Mouse (Mus musculus): ENCODE results near the gene Mdga2. TPM values are rescaled to one million over a fixed set of nuclear protein-coding genes. Genes with fewer than 3 reads are reported as not detected.

The Mdga2 gene
- polyA plus RNA-seq, 1 experiment, result 0.10 TPM

DNA sequence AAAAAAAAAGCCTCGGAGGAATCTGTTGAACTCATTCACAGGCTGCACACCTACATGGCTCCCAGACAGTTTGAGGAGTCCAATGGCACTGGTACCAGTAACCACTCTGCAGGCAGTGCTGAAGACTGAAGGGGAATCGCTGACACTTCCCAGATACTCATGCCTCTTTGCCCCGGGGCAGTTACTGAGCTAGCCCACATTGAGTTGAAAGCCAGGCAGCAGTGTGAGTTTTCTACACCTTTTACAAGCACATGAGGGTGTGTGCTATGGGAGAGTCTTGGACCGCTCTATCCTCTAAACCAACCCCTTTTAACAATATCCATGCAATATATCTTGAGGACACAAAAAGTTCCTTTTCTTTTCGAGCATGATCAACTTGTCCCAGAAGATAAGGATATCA lies 2.8 kb downstream of the Mdga2 start:
- TF ChIP-seq POLR2A (IDR thresholded peaks at IDR 0.05; ENCODE audit: low read depth, low read length) (no peak), CTCF (IDR thresholded peaks at IDR 0.05; ENCODE audit: extremely low read depth, insufficient read length, insufficient replicate concordance, low read depth, low read length) (no peak)
- 33% methylated on average over 5 of the region's 5 CpGs for WGBS
- Histone ChIP-seq H3K36me3 (ENCODE audit: control insufficient read depth, insufficient read depth, low read length) (no peaks in the 10 kb centered on the region), H3K27me3 (ENCODE audit: control insufficient read depth, insufficient read depth, low read length) (peaks cover 16% of the 10 kb centered on the region), H3K4me3 (ENCODE audit: low read depth, low read length) (no peak overlapping the region), H3K4me1 (ENCODE audit: control insufficient read depth, insufficient read depth, insufficient read length, low read length) (peaks cover 5% of the 10 kb centered on the region; the same call in 1 of the 2 replicates), H3K27ac (ENCODE audit: insufficient read depth, low read depth, low read length) (no peak overlapping the region)

DNA sequence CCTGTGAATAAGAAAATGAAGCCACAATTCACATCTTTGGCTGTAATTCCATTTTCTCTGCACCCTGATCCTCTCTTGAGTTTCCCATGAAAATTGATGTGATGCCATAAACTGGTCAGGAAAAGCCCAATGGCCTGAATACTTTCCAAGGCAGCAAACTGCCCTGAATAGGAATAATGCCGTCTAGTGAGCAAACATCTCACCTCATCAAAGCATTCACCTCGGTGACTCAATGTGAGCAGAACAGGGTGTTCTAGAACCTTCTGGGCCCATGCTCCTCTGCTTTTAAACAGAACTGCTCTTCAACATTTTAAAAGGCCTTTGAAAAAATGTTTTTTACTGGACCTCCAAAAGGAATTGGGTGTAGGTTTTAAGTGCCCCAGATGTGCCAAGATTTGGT lies 9.5 kb downstream of the Mdga2 start:
- Histone ChIP-seq H3K4me3 (ENCODE audit: low read depth, low read length) (no peak overlapping the region), H3K27ac (ENCODE audit: insufficient read depth, low read depth, low read length) (no peak overlapping the region), H3K36me3 (ENCODE audit: control insufficient read depth, insufficient read depth, low read length) (no peaks in the 10 kb centered on the region), H3K27me3 (ENCODE audit: control insufficient read depth, insufficient read depth, low read length) (no peaks in the 10 kb centered on the region), H3K4me1 (ENCODE audit: control insufficient read depth, insufficient read depth, insufficient read length, low read length) (no peaks in the 10 kb centered on the region)
- 49% methylated on average over 2 of the region's 2 CpGs for WGBS
- TF ChIP-seq POLR2A (IDR thresholded peaks at IDR 0.05; ENCODE audit: low read depth, low read length) (no peak), CTCF (IDR thresholded peaks at IDR 0.05; ENCODE audit: extremely low read depth, insufficient read length, insufficient replicate concordance, low read depth, low read length) (no peak)

DNA sequence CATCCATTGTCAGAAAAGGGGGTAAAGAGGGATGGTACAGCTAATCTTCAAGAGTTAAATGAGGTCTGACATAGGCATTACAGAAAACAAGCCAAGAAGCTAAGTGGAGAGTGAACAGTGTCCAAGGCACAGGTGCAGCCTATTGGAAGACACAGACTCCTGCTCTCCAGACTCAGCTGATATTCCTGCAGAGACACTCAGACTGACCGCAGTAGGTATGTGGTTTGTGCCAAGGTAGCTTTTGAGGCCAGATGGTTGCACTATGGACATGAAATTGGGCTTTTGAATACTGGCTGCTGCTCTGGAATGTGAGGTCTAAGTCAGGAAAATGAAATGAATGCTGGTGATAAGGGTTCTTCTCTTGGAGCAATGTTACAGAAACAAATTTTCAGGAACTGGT lies 44.2 kb downstream of the Mdga2 start:
- no peaks in the 10 kb centered on the region for H3K27me3 ChIP-seq (ENCODE audit: control insufficient read depth, insufficient read depth, low read length)
- WGBS, result 86% methylated on average over 1 of the region's 1 CpGs
- no peak for TF ChIP-seq CTCF (IDR thresholded peaks at IDR 0.05; ENCODE audit: extremely low read depth, insufficient read length, insufficient replicate concordance, low read depth, low read length)
- no peak for TF ChIP-seq POLR2A (IDR thresholded peaks at IDR 0.05; ENCODE audit: low read depth, low read length)
- no peaks in the 10 kb centered on the region for H3K4me1 ChIP-seq (ENCODE audit: control insufficient read depth, insufficient read depth, insufficient read length, low read length)
- H3K4me3 ChIP-seq (ENCODE audit: low read depth, low read length), result no peak overlapping the region
- H3K36me3 ChIP-seq (ENCODE audit: control insufficient read depth, insufficient read depth, low read length), result no peaks in the 10 kb centered on the region
- no peak overlapping the region for H3K27ac ChIP-seq (ENCODE audit: insufficient read depth, low read depth, low read length)

DNA sequence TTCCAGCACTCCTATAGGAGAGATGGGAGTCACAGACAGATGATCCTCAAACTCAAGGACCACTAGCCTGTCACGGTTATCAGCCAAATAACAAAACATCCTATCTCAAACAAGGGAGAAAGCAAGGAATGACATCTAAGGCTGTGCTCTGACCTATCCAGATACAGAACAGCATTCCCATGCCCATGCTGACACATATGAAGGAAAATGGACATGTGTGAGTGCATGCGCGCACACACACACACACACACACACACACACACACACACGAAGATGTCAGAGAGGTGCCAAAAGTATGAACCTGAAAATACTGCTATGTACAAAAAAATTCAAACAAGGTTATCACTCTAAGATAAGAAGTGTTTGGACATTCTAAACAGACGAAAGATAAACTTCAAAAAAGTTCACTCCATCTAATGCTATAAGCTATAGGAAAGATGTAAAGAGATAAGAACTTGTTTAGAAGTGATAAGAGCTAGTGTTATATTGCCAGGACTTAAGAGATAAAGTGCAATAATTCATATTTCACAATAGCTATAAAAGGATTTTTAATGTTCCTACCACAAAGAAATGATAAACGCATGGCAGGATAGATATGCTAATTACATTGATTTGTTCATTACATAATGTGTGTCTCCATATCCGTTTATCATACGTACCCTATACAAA lies 65.6 kb downstream of the Mdga2 start:
- TF ChIP-seq CTCF (IDR thresholded peaks at IDR 0.05; ENCODE audit: extremely low read depth, insufficient read length, insufficient replicate concordance, low read depth, low read length), result no peak
- no peak for TF ChIP-seq POLR2A (IDR thresholded peaks at IDR 0.05; ENCODE audit: low read depth, low read length)
- no peak overlapping the region for H3K27ac ChIP-seq (ENCODE audit: insufficient read depth, low read depth, low read length)

DNA sequence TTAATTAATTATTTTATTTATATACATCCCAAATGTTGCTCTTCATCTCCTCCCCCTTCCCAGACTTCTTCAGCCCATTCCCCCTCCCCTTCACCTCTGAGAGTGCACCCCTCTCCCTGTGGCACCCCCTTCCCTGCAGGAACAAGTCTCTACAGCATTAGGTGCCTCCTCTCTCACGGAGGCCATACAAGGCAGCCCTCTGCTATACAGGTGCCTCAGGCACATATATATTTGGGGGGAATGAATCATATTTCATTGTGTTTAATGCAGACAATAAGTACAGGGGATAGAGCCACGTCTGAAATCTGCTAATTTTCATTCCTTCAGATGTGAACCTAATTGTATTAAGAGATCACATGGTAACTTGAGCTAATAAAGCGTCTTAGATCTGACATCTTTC lies 69.3 kb downstream of the Mdga2 start:
- no peak overlapping the region for H3K27ac ChIP-seq (ENCODE audit: insufficient read depth, low read depth, low read length)
- TF ChIP-seq POLR2A (IDR thresholded peaks at IDR 0.05; ENCODE audit: low read depth, low read length) (no peak), CTCF (IDR thresholded peaks at IDR 0.05; ENCODE audit: extremely low read depth, insufficient read length, insufficient replicate concordance, low read depth, low read length) (no peak)
- no peaks in the 10 kb centered on the region for H3K4me1 ChIP-seq (ENCODE audit: control insufficient read depth, insufficient read depth, insufficient read length, low read length)
- no peaks in the 10 kb centered on the region for H3K27me3 ChIP-seq (ENCODE audit: control insufficient read depth, insufficient read depth, low read length)
- WGBS, result 55% methylated on average over 3 of the region's 3 CpGs
- no peak overlapping the region for H3K4me3 ChIP-seq (ENCODE audit: low read depth, low read length)
- no peaks in the 10 kb centered on the region for H3K36me3 ChIP-seq (ENCODE audit: control insufficient read depth, insufficient read depth, low read length)

More for the DNA sequence above, 65.6 kb downstream of the Mdga2 start:
- WGBS, result 44% methylated on average over 8 of the region's 8 CpGs
- Histone ChIP-seq H3K27me3 (ENCODE audit: control insufficient read depth, insufficient read depth, low read length) (no peaks in the 10 kb centered on the region), H3K36me3 (ENCODE audit: control insufficient read depth, insufficient read depth, low read length) (no peaks in the 10 kb centered on the region), H3K4me1 (ENCODE audit: control insufficient read depth, insufficient read depth, insufficient read length, low read length) (no peaks in the 10 kb centered on the region), H3K4me3 (ENCODE audit: low read depth, low read length) (no peak overlapping the region)

DNA sequence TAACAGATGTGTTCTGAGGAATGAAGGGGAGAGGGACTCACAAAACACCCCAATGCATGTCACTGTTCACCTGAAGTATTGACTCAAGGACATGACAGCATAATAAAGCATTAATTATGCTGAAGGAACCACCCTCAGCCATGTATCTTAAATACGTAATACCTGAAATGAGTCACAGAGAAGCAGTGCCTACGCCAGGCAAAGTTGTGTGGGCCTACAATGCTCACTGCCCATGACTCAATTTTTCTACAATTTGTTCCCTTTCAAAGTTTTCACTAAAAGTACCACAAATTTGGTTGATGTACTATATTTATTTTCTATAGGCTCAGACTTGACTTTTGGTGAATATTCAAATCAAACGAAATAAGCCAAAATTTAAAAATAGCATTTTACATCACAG lies 80.7 kb downstream of the Mdga2 start:
- H3K4me1 ChIP-seq (ENCODE audit: control insufficient read depth, insufficient read depth, insufficient read length, low read length), result no peaks in the 10 kb centered on the region
- H3K36me3 ChIP-seq (ENCODE audit: control insufficient read depth, insufficient read depth, low read length), result no peaks in the 10 kb centered on the region
- H3K27me3 ChIP-seq (ENCODE audit: control insufficient read depth, insufficient read depth, low read length), result no peaks in the 10 kb centered on the region; the same call in 1 of the 2 replicates
- no peak overlapping the region for H3K4me3 ChIP-seq (ENCODE audit: low read depth, low read length)
- TF ChIP-seq CTCF (IDR thresholded peaks at IDR 0.05; ENCODE audit: extremely low read depth, insufficient read length, insufficient replicate concordance, low read depth, low read length), result no peak
- no peak for TF ChIP-seq POLR2A (IDR thresholded peaks at IDR 0.05; ENCODE audit: low read depth, low read length)
- no peak overlapping the region for H3K27ac ChIP-seq (ENCODE audit: insufficient read depth, low read depth, low read length)
- 92% methylated on average over 3 of the region's 3 CpGs for WGBS

DNA sequence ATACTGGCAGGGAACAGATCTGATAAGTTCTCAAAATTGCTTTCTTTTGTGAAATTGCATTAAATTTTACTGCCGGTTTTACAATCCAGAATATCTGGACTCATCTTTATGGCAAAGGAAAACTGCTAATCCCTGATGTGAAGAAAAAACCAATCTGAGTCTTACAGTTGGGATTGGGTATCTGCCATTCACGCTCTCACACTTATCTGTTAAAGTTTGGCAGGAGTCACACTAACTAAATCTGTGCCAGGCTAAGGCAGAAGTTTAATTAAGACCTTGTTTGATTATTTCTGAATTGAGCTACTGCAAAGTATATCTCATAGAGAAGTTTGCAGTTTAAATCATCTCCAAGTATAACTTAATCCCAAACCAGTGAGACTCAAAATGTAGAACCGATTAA lies 82.2 kb downstream of the Mdga2 start:
- Histone ChIP-seq H3K27ac (ENCODE audit: insufficient read depth, low read depth, low read length) (no peak overlapping the region), H3K4me3 (ENCODE audit: low read depth, low read length) (no peak overlapping the region)
- WGBS, result 70% methylated on average over 3 of the region's 3 CpGs

More for the DNA sequence above, 82.2 kb downstream of the Mdga2 start:
- Histone ChIP-seq H3K27me3 (ENCODE audit: control insufficient read depth, insufficient read depth, low read length) (no peaks in the 10 kb centered on the region; the same call in 1 of the 2 replicates), H3K4me1 (ENCODE audit: control insufficient read depth, insufficient read depth, insufficient read length, low read length) (no peaks in the 10 kb centered on the region), H3K36me3 (ENCODE audit: control insufficient read depth, insufficient read depth, low read length) (no peaks in the 10 kb centered on the region)
- TF ChIP-seq CTCF (IDR thresholded peaks at IDR 0.05; ENCODE audit: extremely low read depth, insufficient read length, insufficient replicate concordance, low read depth, low read length), result no peak
- no peak for TF ChIP-seq POLR2A (IDR thresholded peaks at IDR 0.05; ENCODE audit: low read depth, low read length)

All from small intestine, adult 2 months (tissue).